Mouse (Mus musculus) frontal cortex, adult (tissue): ENCODE data around the gene Foxk2.

ENCODE experiments used
- ATAC-seq: cut with Nextera tagmentation; 2 replicates; pipeline ENCODE4 v1.9.2; 2017; ENCODE audit warnings: mild to moderate bottlenecking, moderate library complexity, mixed read lengths; ENCODE audit not compliant: low TSS enrichment

The Foxk2 gene

GRCm38 (mm10) chr11:121259160-121260100 is at the start of gene Foxk2:
Gene Foxk2 (plus strand): TSS chr11:121259990.
- peak; percentile 93 for ATAC-seq

GRCm38 (mm10) chr11:121216831-121217230 is 43.0 kb upstream of the Foxk2 start:
- ATAC-seq, result no peak

- no peak for ATAC-seq
Measured at GRCm38 (mm10) chr11:121219776-121220175, 40.0 kb upstream of the Foxk2 start.

- no peak for ATAC-seq
Measured at GRCm38 (mm10) chr11:121220771-121221170, 39.0 kb upstream of the Foxk2 start.

- ATAC-seq, result no peak
Measured at GRCm38 (mm10) chr11:121221321-121222010, 38.3 kb upstream of the Foxk2 start.

- ATAC-seq, result no peak
Measured at GRCm38 (mm10) chr11:121228129-121229017, 31.4 kb upstream of the Foxk2 start.

GRCm38 (mm10) chr11:121229018-121229439 is 30.8 kb upstream of the Foxk2 start, which contains the start of gene Cybc1:
Gene Cybc1 (minus strand): TSS chr11:121229322.
- peak; percentile 83 for ATAC-seq

- no peak for ATAC-seq
Measured at GRCm38 (mm10) chr11:121231191-121231590, 28.6 kb upstream of the Foxk2 start.

- ATAC-seq, result no peak
Measured at GRCm38 (mm10) chr11:121231628-121232291, 28.0 kb upstream of the Foxk2 start.

- no peak for ATAC-seq
Measured at GRCm38 (mm10) chr11:121232706-121233105, 27.1 kb upstream of the Foxk2 start.

GRCm38 (mm10) chr11:121235475-121236238 is 24.1 kb upstream of the Foxk2 start:
- ATAC-seq, result no peak

GRCm38 (mm10) chr11:121236564-121237344 is 23.0 kb upstream of the Foxk2 start, which contains the start of gene Narf:
Gene Narf (plus strand): TSS chr11:121237253.
- peak; percentile 96 for ATAC-seq

GRCm38 (mm10) chr11:121237345-121238128 is 22.3 kb upstream of the Foxk2 start:
- no peak; the same call in 1 of the 2 replicates for ATAC-seq

GRCm38 (mm10) chr11:121239669-121240068 is 20.1 kb upstream of the Foxk2 start:
- ATAC-seq, result no peak

GRCm38 (mm10) chr11:121250196-121250595 is 9.6 kb upstream of the Foxk2 start:
- no peak for ATAC-seq

GRCm38 (mm10) chr11:121260211-121260906 is 569 bp downstream of the Foxk2 start:
- no peak for ATAC-seq

GRCm38 (mm10) chr11:121261074-121261473 is 1.3 kb downstream of the Foxk2 start:
- ATAC-seq, result no peak

GRCm38 (mm10) chr11:121277516-121277915 is 17.7 kb downstream of the Foxk2 start:
- no peak for ATAC-seq
